Mouse (Mus musculus) mouse embryonic stem cell (cell line): Measurements from ENCODE around the gene Mdga2.

Experiments
- in situ Hi-C, 2 experiments: fragments of 300-500 bp; cut with MboI; formaldehyde crosslinking; loops; 1 replicate in 1 of 2; 3 replicates in 1 of 2; pipeline ENCODE4 v1.14.3; 2019 to 2020; ENCODE audit warnings: low sequenced_read_pairs in 2 of 2, low pct_unique_long_range_greater_than_20kb in 1 of 2, mixed read lengths in 1 of 2; ENCODE audit not compliant: unreplicated experiment in 1 of 2

Gene Mdga2

DNA sequence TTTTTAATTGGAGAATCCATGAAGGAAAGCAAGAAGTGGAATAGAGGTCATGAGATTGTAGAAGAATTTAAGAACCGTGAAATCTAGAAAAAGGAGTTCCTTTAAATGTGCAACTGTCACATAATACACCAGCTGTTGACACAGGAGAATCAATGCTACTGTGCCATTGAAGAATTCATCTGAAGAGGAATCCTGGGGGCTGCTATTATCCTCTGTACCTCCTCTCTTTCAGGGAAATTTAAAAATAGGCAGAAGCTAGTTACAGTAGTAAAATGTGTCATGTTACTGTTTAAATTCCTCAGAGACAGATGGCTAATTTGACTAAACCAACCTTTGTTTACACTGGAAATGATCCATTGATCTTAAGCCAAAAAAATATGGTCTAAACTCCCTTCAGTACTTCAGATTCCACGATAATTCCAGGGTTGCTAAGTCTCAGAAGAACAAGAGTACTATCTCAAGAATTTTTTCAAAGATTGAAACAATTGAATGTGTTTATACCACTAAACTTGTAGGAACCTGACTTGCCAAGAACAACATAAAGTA, 131.9 kb downstream of the Mdga2 start:
- in situ Hi-C loops, result no loop called here

DNA sequence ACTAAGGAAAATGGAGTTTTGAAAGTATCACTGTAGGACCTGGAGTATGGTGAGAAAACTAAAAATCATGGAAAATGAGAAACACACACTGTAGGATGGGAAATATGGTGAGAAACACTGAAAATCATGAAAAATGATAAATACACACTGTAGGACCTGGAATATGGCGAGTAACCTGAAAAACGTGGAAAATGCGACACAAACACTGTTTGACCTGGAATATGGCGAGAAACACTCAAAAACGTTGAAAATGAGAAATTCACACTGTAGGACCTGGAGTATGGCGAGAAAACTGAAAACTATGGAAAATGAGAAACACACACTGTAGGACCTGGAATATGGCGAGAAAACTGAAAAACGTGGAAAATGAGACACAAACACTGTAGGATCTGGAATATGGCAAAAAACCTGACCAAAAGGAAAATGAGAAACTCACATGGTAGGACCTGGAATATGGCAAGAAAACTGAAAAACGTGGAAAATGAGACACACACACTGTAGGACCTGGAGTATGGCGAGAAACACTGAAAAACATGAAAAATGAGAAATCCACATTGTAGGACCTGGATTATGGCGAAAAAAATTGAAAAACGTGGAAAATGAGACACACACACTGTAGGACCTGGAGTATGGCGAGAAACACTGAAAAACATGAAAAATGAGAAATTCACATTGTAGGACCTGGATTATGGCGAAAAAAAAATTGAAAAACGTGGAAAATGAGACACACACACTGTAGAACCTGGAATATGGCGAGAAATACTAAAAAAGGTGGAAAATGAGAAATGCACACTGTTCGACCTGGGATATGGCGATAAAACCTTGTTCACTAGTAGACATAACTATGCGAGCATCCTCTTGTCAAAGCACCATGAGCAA, 163.0 kb downstream of the Mdga2 start:
- in situ Hi-C loops, result no loop called here

DNA sequence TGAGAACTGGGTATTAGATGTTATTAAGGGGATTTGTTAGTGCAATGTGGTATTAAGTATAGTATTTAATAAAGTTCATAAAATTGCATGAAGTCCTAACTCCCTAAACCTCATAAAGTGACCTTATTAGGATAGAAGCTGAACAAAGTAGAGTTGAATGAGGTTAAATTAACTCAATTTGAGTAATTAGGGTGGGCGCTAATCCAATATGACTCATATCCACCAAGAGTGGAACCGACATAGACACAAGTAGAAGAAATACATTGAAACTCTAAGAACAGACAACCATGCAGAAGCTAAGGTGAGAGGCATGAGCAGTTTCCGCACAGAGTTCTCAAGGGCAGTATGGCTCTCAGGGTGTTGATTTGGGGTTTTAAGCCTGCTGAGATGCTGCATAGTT, 165.7 kb downstream of the Mdga2 start:
- in situ Hi-C loops, result no loop called here

GRCm38 (mm10) chr12:67045099-67045750, 177.1 kb downstream of the Mdga2 start:
- in situ Hi-C loops, result no loop called here

GRCm38 (mm10) chr12:67041865-67042264, 180.5 kb downstream of the Mdga2 start:
- in situ Hi-C loops, result no loop called here

DNA sequence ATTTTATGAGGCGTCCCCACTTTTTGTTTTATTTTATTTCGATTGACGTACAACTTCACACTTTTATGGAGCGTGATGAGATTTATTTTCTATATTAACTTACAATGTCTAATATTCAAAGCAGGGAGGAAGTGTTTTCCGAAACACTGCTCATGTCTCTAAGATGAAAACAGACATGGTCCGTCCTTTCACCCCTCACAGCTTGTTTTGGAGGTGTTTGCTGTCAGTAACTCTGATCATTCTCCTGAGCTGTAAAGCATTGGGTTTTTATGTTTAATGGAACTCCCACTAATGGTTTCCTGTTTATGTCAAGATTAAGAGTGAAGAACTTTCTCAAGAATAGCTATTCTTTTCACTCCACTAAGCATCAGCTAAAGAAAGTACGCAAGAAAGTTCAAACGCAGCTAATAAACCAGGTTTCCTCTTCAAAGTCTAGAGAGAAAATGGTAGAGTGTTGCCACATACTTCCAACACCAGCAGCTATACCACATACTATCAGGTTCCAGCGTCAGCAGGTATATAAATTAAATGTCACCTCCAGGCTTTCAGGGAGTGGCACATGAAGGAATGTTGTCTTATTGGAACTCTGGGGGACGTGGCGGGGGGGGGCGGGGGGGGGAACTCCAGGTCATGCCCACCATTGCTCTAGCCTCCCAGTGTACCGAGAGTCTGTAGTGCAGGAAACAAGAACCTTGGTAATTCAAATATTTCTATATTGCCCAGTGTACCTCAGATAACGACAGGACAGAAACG, 186.7 kb downstream of the Mdga2 start:
- in situ Hi-C loops, result no loop called here

GRCm38 (mm10) chr12:67017192-67017591, 205.2 kb downstream of the Mdga2 start:
- in situ Hi-C loops, result no loop called here

DNA sequence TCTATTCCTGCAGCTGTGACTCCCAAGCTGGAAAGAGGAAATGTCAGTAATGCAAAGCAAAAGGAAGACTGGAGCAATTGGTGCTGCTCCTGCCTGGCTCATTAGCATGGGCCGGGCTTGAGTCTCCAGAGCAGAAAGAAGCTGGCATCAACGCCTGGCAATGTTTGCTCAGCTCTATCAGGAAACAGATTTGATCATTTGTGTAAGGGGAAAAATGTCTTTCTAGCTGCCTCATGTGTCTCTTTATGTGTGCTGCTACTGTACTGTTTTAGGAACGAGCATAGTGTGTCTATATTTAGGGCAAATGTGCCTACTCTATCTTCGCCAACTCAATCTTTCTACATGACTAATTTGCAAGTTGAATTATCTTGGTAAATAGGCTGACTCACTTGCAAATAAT, 211.0 kb downstream of the Mdga2 start:
- in situ Hi-C loops, result no loop called here

GRCm38 (mm10) chr12:67010318-67010717, 212.0 kb downstream of the Mdga2 start:
- in situ Hi-C loops, result no loop called here

- in situ Hi-C loops, result no loop called here
Measured at GRCm38 (mm10) chr12:67009191-67009590, 213.2 kb downstream of the Mdga2 start.

- in situ Hi-C loops, result no loop called here
Measured at GRCm38 (mm10) chr12:66954129-66954528, 268.2 kb downstream of the Mdga2 start.

DNA sequence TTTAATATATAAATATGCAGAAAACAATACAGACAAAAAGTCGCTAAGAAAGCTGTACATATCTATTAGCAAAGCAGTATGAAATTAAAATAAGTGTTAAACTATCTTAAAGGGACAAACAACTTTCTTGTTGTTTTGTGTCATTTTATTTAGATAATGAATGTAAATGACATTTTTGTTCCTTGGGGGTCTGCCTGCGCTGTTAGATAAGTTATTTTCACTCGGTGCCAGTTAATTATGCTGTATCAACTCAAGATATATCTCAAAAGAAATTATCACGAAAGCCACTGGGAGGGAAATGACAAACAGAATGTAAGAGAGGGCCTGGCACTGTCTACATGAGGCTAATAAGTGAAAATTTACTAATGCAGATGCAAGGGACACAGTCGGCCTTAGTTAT, 306.6 kb downstream of the Mdga2 start:
- in situ Hi-C loops, result no loop called here

DNA sequence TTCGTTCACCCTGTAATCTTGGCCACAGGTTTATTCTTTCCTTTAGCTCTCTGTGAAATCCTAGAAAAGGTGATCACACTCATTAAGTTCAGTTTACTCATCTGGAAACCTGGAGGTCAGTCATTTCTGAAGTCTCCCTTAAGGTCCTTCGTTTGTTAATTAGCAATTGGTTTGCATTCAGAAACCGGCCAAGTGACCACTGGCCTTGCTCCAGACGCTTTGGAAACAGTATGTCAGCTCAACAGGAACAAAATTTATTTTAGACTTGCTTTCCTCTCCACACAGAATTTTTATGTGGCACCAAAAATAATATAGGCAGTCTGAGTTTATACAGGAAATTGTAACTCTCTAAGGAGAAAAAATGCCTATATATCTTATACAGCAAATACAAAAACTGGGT, 323.0 kb downstream of the Mdga2 start:
- in situ Hi-C loops, result no loop called here

GRCm38 (mm10) chr12:66896790-66897189, 325.6 kb downstream of the Mdga2 start:
- in situ Hi-C loops, result no loop called here

DNA sequence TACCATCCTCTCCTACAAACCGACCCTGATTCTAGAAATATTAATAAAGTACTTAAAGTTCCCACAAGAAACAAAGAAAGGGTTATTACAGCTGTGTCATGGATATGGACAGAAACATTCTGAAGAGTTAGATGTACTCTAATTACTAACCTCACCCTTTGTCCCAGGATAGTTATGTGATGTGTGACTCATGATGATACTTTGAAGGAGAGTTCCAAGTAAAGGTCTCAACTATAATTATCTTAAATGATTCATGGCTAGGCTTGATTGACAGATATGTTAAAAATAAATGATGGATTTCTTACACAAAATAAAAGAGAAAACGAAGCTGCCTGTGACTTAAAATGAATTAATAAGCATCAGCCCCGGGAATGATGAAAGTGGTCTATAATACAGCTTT, 332.1 kb downstream of the Mdga2 start:
- in situ Hi-C loops, result no loop called here

DNA sequence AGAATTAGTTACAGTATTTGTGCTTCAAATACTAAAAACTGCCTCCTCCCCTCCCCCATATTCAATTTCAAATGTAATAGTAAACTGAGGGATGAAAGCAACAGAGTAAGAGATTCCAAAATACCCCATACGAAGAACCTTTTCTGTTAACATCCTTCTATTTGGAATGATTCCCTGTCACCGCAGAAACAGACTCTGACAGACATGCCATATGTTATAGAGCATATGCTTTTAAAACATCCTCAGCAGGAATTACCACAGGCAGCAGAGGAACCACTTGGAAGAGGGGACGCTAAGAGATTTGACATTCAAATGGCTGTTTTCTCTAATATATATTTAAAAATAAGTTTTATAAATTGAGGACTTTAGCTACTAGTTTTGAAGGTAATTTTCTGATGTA, 333.1 kb downstream of the Mdga2 start:
- in situ Hi-C loops, result no loop called here

DNA sequence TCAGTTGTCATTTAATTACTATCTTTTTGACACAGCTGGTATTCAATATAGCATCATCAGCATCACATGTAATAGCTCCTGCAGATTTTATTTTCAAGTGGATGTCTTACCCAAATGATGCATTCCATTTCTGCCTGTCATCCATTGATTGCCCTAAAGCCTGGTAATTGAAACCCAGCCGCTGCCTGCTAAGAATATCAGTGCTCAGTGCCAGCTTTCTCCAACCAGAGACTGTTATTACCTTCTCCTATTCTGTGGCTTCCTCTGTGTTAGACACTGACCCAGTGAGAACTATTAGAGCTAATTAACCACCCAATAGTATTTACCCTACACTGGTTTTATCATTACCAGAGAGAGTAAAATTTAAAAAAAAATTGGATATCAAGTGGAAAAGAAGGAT, 333.7 kb downstream of the Mdga2 start:
- in situ Hi-C loops, result no loop called here

- in situ Hi-C loops, result no loop called here
Measured at GRCm38 (mm10) chr12:66866199-66866598, 356.1 kb downstream of the Mdga2 start.

DNA sequence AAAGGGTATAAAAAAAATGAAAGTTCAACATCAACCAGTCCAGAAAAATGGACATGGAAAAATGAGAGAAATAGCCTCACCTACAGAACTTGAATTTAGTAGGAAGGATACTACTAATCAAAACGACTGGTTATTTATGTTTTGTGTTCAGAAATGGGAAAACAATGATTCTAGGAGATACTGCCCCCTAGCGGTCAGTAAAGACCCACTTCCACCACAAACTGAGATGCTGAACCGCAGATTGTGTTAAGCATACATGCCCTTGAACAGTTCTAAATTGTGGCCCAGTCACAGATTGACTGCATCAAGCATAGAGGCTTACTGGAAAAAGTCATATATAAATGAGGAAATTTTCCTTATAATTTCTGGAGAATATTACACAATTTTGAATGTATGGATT, 369.2 kb downstream of the Mdga2 start:
- in situ Hi-C loops, result no loop called here
